Mouse (Mus musculus) myocyte (in vitro differentiated cells): ENCODE measurements around the gene Trmt10c.

ENCODE experiments used
- CEBPB ChIP-seq: IDR thresholded peaks from 2 replicates; pipeline ENCODE4 v1.6.1; 2011; ENCODE audit warnings: mild to moderate bottlenecking, moderate library complexity; ENCODE audit not compliant: poor library complexity, insufficient read depth, severe bottlenecking
- E2F4 ChIP-seq: IDR thresholded peaks from one replicate; pipeline ENCODE4 v1.6.1; 2011; ENCODE audit warnings: mild to moderate bottlenecking, control low read depth, moderate library complexity; ENCODE audit not compliant: insufficient read depth
- MAX ChIP-seq: IDR thresholded peaks from one replicate; pipeline ENCODE4 v1.6.1; 2011; ENCODE audit warnings: low read depth, mild to moderate bottlenecking, control low read depth
- MYOD1 ChIP-seq, 3 experiments: IDR thresholded peaks; one replicate each; pipeline ENCODE4 v1.6.1; 2011; ENCODE audit warnings: control low read depth in 2 of 3, low read depth in 2 of 3, mild to moderate bottlenecking in 2 of 3, moderate library complexity in 1 of 3; ENCODE audit not compliant: insufficient read length in 2 of 3, control insufficient read depth in 1 of 3
- MYOG ChIP-seq, 3 experiments: IDR thresholded peaks; one replicate each; pipeline ENCODE4 v1.6.1; 2011; ENCODE audit warnings: control low read depth in 2 of 3, low read depth in 2 of 3, mild to moderate bottlenecking in 2 of 3; ENCODE audit not compliant: insufficient read length in 2 of 3, control insufficient read depth in 1 of 3, insufficient read depth in 1 of 3
- POLR2A ChIP-seq: IDR thresholded peaks from one replicate; pipeline ENCODE4 v1.6.1; 2011; ENCODE audit warnings: low read depth, mild to moderate bottlenecking, control low read depth, moderate library complexity; ENCODE audit not compliant: insufficient read length
- POLR2AphosphoS2 ChIP-seq: IDR thresholded peaks from one replicate; pipeline ENCODE4 v1.6.1; 2011; ENCODE audit warnings: low read depth, control low read depth; ENCODE audit not compliant: insufficient read length
- REST ChIP-seq: IDR thresholded peaks from one replicate; pipeline ENCODE4 v1.6.1; 2011; ENCODE audit warnings: mild to moderate bottlenecking, control low read depth, moderate library complexity; ENCODE audit not compliant: insufficient read depth, insufficient read length
- TCF12 ChIP-seq: IDR thresholded peaks from one replicate; pipeline ENCODE4 v1.6.1; 2011; ENCODE audit warnings: mild to moderate bottlenecking, control low read depth; ENCODE audit not compliant: poor library complexity, insufficient read depth, severe bottlenecking
- TCF3 ChIP-seq: IDR thresholded peaks from one replicate; pipeline ENCODE4 v1.6.1; 2011; ENCODE audit warnings: low read depth, control low read depth; ENCODE audit not compliant: insufficient read length
- USF1 ChIP-seq: IDR thresholded peaks from one replicate; pipeline ENCODE4 v1.6.1; 2011; ENCODE audit warnings: low read depth, mild to moderate bottlenecking, control low read depth, moderate library complexity

DNA sequence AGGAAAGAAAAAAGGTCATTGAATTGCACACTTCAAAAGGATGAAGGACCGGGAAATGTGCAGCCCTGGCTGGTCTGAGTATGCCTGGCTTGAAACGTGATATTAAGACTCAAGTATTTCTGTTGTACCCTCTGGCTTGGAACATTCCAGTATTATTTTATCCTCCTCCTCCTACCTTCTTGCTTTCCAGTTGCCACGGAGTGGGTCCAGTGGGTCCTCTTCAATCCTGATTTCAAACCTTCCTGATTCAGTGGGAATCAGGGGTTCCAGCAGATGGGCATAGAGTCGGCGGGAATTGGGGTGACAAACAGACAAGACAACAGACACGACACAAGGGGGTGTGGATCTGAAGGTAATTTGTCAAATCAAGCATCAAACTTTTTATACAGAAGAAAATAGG lies 34.9 kb upstream of the Trmt10c start:
- TF ChIP-seq MAX (no peak), TCF12 (no peak), POLR2A (no peak), USF1 (no peak), MYOG (IDR thresholded peaks at IDR 0.05; ENCODE audit: control insufficient read depth in 1 of 3, insufficient read depth in 1 of 3, insufficient read length in 2 of 3, low read depth in 2 of 3) (no peak), E2F4 (no peak), POLR2AphosphoS2 (no peak), REST (no peak), TCF3 (no peak), MYOD1 (IDR thresholded peaks at IDR 0.05; ENCODE audit: control insufficient read depth in 1 of 3, insufficient read length in 2 of 3, low read depth in 2 of 3) (no peak), CEBPB (no peak)
